Comparison of ENCODE assay signal across 28 mouse cellular contexts in genomic region chr6:128737445-128737844, GRCm38 (mm10). TPM values are rescaled to one million over a fixed set of nuclear protein-coding genes. Genes with fewer than 3 reads are reported as not detected.
DNase-seq lines count a peak whose midpoint lies in the region; ATAC-seq lines count a peak whose summit lies in the region.
"Had no signal": no experiment of that assay in that cellular context is flagged by ENCODE, and none has a peak within 500 bp of the region (broad histone marks: within the 10 kb centered on the region; RNA-seq: fewer than 3 reads in every experiment).

No protein-coding gene starts in this region.

- DNase-seq in heart, adult 11 months = peak; percentile 72
- DNase-seq in heart, postnatal 36 days = no peak
- DNase-seq in thymus, postnatal 25 days = peak; percentile 6
- DNase-seq in thymus, adult 18-20 months = no peak
- DNase-seq in T-cell, adult 2 months (ENCODE audit: low spot score) = peak; percentile 53
- peak; percentile 45 to 57 for DNase-seq in natural killer cell, adult 2 months (ENCODE audit: low spot score in 2 of 2)
- no peak for DNase-seq in midbrain, embryonic 14.5 days
- DNase-seq: adrenal gland, adult 2 months; adrenal gland, adult 8-10 months; adrenal gland, postnatal 10 days; adrenal gland, postnatal 14 days; adrenal gland, postnatal 25 days; adrenal gland, postnatal 36 days; B cell, adult 2 months; cerebellum, adult 11 months; cerebellum, adult 11-12 months; cerebellum, adult 18-20 months had no signal

- no peak overlapping the region for H3K27ac ChIP-seq in midbrain, embryonic 14.5 days (replicated peaks; ENCODE audit: low read depth, low read length)
- H3K27ac ChIP-seq in forebrain, embryonic 15.5 days (replicated peaks) = no peak overlapping the region

- ATAC-seq in midbrain, embryonic 14.5 days (ENCODE audit: low FRiP score, low TSS enrichment) = no peak
- ATAC-seq in forebrain, embryonic 15.5 days (replicated peaks) = no peak
- ATAC-seq: activated CD4-positive, CD25-positive, alpha-beta regulatory T cell, adult 4 months; CD4-positive, CD25-positive, alpha-beta regulatory T cell, adult 4 months; Patski had no signal

- no peak overlapping the region for H3K9ac ChIP-seq in midbrain, embryonic 14.5 days (replicated peaks; ENCODE audit: low read length)
- H3K9ac ChIP-seq in forebrain, embryonic 15.5 days (replicated peaks) = no peak overlapping the region

- H3K27me3 ChIP-seq in midbrain, embryonic 14.5 days (ENCODE audit: control insufficient read depth, insufficient read depth, low read length) = no peaks in the 10 kb centered on the region
- no peaks in the 10 kb centered on the region for H3K27me3 ChIP-seq in forebrain, embryonic 15.5 days
- H3K27me3 ChIP-seq: CH12.LX, Patski had no signal

- 88% methylated on average over 7 of the region's 7 CpGs for WGBS in midbrain, embryonic 14.5 days
- 89% methylated on average over 7 of the region's 7 CpGs for WGBS in forebrain, embryonic 15.5 days

- no peak overlapping the region for H3K4me3 ChIP-seq in midbrain, embryonic 14.5 days (replicated peaks; ENCODE audit: low read depth, low read length)
- H3K4me3 ChIP-seq in forebrain, embryonic 15.5 days = no peak overlapping the region

- H3K36me3 ChIP-seq in midbrain, embryonic 14.5 days (ENCODE audit: control insufficient read depth, insufficient read depth, low read length) = no peaks in the 10 kb centered on the region
- H3K36me3 ChIP-seq in forebrain, embryonic 15.5 days = no peaks in the 10 kb centered on the region
- H3K36me3 ChIP-seq: G1E had no signal

- no peak overlapping the region for H3K4me2 ChIP-seq in midbrain, embryonic 14.5 days (ENCODE audit: low read length)
- H3K4me2 ChIP-seq in forebrain, embryonic 15.5 days (replicated peaks) = no peak overlapping the region

- H3K9me3 ChIP-seq in midbrain, embryonic 14.5 days (ENCODE audit: control insufficient read depth, low read length) = no peaks in the 10 kb centered on the region
- no peaks in the 10 kb centered on the region for H3K9me3 ChIP-seq in forebrain, embryonic 15.5 days

- H3K4me1 ChIP-seq in midbrain, embryonic 14.5 days (ENCODE audit: control insufficient read depth, insufficient read depth, low read length) = no peaks in the 10 kb centered on the region
- no peaks in the 10 kb centered on the region for H3K4me1 ChIP-seq in forebrain, embryonic 15.5 days

- intact Hi-C loops in heart, postnatal 36 days (cut with DNase I) = no loop called here

RNA-seq across cellular contexts. Expression of gene Klrb1, which starts 14.6 kb away (rescaled TPM):
- not detected for total RNA-seq in heart, postnatal 36 days (2021)
- polyA plus RNA-seq in midbrain, embryonic 14.5 days (2014; fragmentation: Nextera tagmentation; extraction: Ambion mirVana) = 0.45 and 0.94 TPM in 2 replicates
- 0.26 TPM in 1 of 2 replicates, not detected in the other for polyA plus RNA-seq in forebrain, embryonic 15.5 days (2015; fragmentation: Nextera tagmentation; extraction: Ambion mirVana)
- total RNA-seq: adrenal gland, adult 18-20 months; adrenal gland, adult 2 months; adrenal gland, adult 8-10 months; adrenal gland, postnatal 10 days; adrenal gland, postnatal 14 days; adrenal gland, postnatal 25 days; adrenal gland, postnatal 36 days; adrenal gland, postnatal 4 days; ES-E14; G1E; MEL had no signal
- polyA plus RNA-seq: activated CD4-positive, CD25-positive, alpha-beta regulatory T cell, adult 4 months; adrenal gland, adult 2 months; C2C12; CD4-positive, CD25-positive, alpha-beta regulatory T cell, adult 4 months; G1E; Patski had no signal

RNA-seq across cellular contexts. Expression of gene Klrb1c, which starts 51.6 kb away (rescaled TPM):
- total RNA-seq in heart, postnatal 36 days (2021) = under 1 TPM in 1 of 2 experiments, not detected in 1; 0.16 TPM
- polyA plus RNA-seq in midbrain, embryonic 14.5 days (2014; fragmentation: Nextera tagmentation; extraction: Ambion mirVana) = not detected in 2 replicates
- polyA plus RNA-seq in forebrain, embryonic 15.5 days (2015; fragmentation: Nextera tagmentation; extraction: Ambion mirVana) = not detected in 2 replicates
- total RNA-seq: adrenal gland, postnatal 25 days; CH12.LX; MEL had no signal
- polyA plus RNA-seq: C2C12, G1E, Patski had no signal

Comparison
In these comparisons a context has a peak if more than half of its experiments do, and no peak if none do; other contexts are left out.
1. DNase-seq: peak in heart, adult 11 months (single experiment), thymus, postnatal 25 days (single experiment), T-cell, adult 2 months (single experiment) and natural killer cell, adult 2 months (2 of 2); none in heart, postnatal 36 days (0 of 2), thymus, adult 18-20 months (0 of 2) and midbrain, embryonic 14.5 days (single experiment).